Mouse (Mus musculus): ENCODE measurements around the gene Gm2888. TPM values are rescaled to one million over a fixed set of nuclear protein-coding genes. Genes with fewer than 3 reads are reported as not detected.

Gene Gm2888
- not detected for total RNA-seq (2023)

GRCm38 (mm10) chr14:3029702-3030101 is at the start of gene Gm2888:
Gene Gm2888, plus strand, starts transcription at chr14:3030002.

GRCm38 (mm10) chr14:3048727-3049512 is 19.1 kb downstream of the Gm2888 start, which contains the start of gene Gm2897:
Gene Gm2897, plus strand, starts transcription at chr14:3049285.

Other genes starting within 250 kb of the Gm2888 start
- gene Gm2897, start 19.3 kb downstream of the Gm2888 start, total RNA-seq (2023), result not detected
- gene Gm10340, start 104.0 kb downstream of the Gm2888 start, total RNA-seq (2023), result not detected
- not detected for gene Gm5795, start 158.3 kb downstream of the Gm2888 start, total RNA-seq (2023)
- not detected for gene D830030K20Rik, start 178.5 kb downstream of the Gm2888 start, total RNA-seq (2023)